Mouse (Mus musculus) megakaryocyte, embryonic 14.5 days (primary cell): ENCODE data around the gene Smarcc1. TPM values are rescaled to one million over a fixed set of nuclear protein-coding genes. Genes with fewer than 3 reads are reported as not detected.

Experiments
- H3K27me3 ChIP-seq: replicated peaks from 2 replicates; pipeline ENCODE3; 2012; ENCODE audit warnings: inconsistent platforms
- H3K36me3 ChIP-seq: replicated peaks from 2 replicates; pipeline ENCODE3; 2012; ENCODE audit warnings: low read length, inconsistent platforms, mixed read lengths
- H3K4me1 ChIP-seq: 2 replicates; pipeline ENCODE4 v1.6.1; 2012; ENCODE audit warnings: inconsistent platforms
- H3K4me3 ChIP-seq: replicated peaks from 2 replicates; pipeline ENCODE3; 2012; ENCODE audit warnings: moderate library complexity, mild to moderate bottlenecking, inconsistent platforms
- H3K9me3 ChIP-seq: 2 replicates; pipeline ENCODE4 v1.6.1; 2012; ENCODE audit warnings: inconsistent platforms
- FLI1 ChIP-seq: IDR thresholded peaks from 2 replicates; pipeline ENCODE4 v1.6.1; 2012; ENCODE audit warnings: low read length, inconsistent platforms, mixed read lengths
- GATA1 ChIP-seq: IDR thresholded peaks from 3 replicates; pipeline ENCODE4 v1.6.1; 2012; ENCODE audit warnings: mixed read lengths, low read length, inconsistent platforms, borderline replicate concordance
- polyA plus RNA-seq: library from polyadenylated mRNA; stranded (reverse); fragments of >175 nt; gene quantifications from 2 replicates; pipeline ENCODE4 v1.2.3, GENCODE M21; 2012; ENCODE audit warnings: low replicate concordance; ENCODE audit not compliant: insufficient read depth

The Smarcc1 gene
- polyA plus RNA-seq, 1 experiment: 25.1 TPM

DNA sequence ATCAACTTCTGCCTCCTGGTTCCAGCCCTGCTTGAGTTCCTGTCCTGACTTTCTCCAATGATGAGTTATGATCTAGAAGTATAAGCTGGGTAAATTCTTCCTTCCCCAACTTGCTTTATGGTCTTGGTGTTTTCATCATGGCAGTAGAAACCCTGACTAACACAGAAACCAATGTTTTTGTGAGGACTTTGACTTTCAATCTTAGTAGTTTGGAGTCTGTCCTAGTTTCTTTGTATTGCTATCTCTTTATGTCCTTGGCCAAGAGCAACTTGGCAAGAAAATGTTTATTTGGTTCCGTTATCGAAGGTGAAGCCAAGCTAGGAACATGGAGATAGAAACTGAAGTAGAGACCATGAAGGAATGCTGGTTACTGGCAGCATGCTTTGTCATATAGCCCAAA lies 45.6 kb downstream of the Smarcc1 start:
- Histone ChIP-seq H3K27me3 (no peaks in the 10 kb centered on the region), H3K36me3 (peaks cover 66% of the 10 kb centered on the region), H3K9me3 (no peaks in the 10 kb centered on the region), H3K4me1 (peaks cover 28% of the 10 kb centered on the region), H3K4me3 (no peak overlapping the region)
- no peak for TF ChIP-seq GATA1
- no peak for TF ChIP-seq FLI1

DNA sequence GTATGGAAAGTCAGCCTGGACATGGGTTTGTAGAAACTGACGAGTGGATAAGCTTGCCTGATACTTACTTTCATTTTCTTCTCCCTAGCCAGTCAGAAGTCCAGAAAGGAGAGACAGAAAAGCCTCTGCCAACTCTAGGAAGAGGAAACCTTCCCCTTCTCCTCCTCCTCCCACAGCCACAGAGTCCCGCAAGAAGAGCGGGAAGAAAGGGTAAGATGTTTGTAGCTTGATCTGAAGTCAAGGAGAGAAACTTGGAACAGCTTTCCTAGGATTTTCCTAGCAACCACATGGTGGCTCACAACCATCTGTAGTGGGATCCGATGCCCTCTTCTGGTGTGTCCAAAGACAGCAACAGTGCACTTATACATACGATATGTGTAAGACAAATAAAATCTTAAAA lies 53.4 kb downstream of the Smarcc1 start:
- peaks cover 79% of the 10 kb centered on the region for H3K36me3 ChIP-seq

DNA sequence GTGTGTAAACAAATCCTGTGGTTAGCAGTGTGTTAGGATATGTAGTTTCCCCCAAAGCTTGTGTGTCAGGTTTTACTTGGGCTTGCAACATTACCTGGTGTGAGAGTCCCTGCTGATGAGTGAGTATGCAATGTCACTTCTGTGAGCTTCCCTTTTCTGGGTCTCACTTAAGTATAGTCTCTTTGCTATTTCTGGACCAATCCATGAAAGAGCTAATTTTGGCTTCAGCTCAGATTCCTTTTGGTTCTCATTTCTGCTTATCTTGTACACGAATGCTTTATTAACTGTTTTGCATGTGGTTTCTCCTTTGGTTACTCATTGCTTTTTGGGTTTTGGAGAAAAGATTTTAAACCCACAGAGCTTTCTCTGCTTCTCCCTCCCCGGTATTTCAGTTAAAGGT lies 82.4 kb downstream of the Smarcc1 start:
- TF ChIP-seq GATA1 (no peak), FLI1 (no peak)
- Histone ChIP-seq H3K27me3 (no peaks in the 10 kb centered on the region), H3K36me3 (peaks cover 96% of the 10 kb centered on the region), H3K4me3 (no peak overlapping the region), H3K4me1 (peaks cover 9% of the 10 kb centered on the region; the same call in 1 of the 2 replicates), H3K9me3 (no peaks in the 10 kb centered on the region)

More for the DNA sequence above, 53.4 kb downstream of the Smarcc1 start:
- TF ChIP-seq FLI1 (no peak), GATA1 (no peak)
- Histone ChIP-seq H3K4me3 (no peak overlapping the region), H3K9me3 (no peaks in the 10 kb centered on the region), H3K4me1 (peaks cover 14% of the 10 kb centered on the region), H3K27me3 (no peaks in the 10 kb centered on the region)

DNA sequence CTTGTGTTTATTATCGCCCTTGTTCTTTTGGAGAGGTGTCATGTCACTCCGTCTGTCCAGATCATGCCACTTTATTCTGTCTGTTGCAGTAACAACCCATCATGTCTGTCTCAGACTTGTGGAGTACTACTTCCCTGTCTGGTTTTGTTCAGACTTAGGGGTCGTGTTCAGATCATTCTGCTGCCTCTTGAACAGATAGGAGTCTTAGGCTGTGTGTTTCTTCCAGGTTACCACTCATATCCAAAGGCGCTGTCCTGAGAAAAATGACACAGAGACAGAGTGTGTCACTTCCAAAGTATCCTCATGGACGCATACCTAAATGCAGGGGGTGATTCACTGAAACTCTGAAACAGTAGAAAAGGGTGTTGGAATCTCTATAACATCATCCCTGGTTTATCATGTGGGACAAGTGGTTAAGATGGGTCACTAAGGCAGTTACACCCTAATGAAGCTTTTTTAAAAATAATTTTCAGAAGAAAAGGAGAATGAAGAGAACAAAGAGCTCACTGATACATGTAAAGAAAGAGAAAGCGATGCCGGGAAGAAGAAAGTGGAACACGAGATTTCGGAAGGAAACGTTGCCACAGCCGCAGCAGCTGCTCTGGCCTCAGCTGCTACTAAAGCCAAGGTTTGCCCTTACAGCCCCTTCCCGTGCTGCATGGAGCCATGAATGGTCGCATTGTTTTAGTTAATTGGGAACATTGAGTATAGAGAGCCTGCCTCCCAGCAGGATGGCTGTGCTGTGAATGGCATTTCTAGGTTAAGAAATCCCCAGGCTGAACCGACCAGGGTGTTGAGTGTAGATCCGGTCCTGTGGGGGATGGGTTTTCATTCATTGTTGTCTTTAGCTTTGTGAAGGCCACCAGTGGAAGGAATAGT lies 88.3 kb downstream of the Smarcc1 start:
- Histone ChIP-seq H3K4me3 (no peak overlapping the region), H3K27me3 (no peaks in the 10 kb centered on the region), H3K36me3 (peaks cover 98% of the 10 kb centered on the region), H3K9me3 (no peaks in the 10 kb centered on the region), H3K4me1 (peaks cover 13% of the 10 kb centered on the region; the same call in 1 of the 2 replicates)
- no peak for TF ChIP-seq GATA1
- TF ChIP-seq FLI1: no peak

DNA sequence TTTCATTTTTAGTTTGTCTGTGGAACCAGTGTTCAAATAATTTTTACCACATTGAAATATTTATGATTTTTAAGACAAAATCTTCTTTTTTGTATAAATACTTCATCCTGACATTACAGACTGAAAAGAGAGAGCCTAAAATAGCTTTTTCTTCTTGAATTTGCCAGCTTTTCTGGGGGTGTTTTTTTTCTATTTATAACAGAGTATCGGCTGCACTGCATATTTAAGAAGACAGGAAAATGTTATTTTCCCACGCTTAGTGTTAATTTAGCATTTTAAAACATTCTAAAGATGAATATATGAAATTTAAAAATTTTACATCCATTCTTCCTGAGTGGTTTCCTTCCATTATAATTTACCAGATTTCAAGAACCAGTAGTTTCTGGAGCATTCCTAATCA lies 88.9 kb downstream of the Smarcc1 start:
- Histone ChIP-seq H3K36me3 (peaks cover 98% of the 10 kb centered on the region), H3K9me3 (no peaks in the 10 kb centered on the region), H3K4me3 (no peak overlapping the region), H3K4me1 (peaks cover 13% of the 10 kb centered on the region; the same call in 1 of the 2 replicates), H3K27me3 (no peaks in the 10 kb centered on the region)
- TF ChIP-seq GATA1: no peak
- TF ChIP-seq FLI1: no peak

DNA sequence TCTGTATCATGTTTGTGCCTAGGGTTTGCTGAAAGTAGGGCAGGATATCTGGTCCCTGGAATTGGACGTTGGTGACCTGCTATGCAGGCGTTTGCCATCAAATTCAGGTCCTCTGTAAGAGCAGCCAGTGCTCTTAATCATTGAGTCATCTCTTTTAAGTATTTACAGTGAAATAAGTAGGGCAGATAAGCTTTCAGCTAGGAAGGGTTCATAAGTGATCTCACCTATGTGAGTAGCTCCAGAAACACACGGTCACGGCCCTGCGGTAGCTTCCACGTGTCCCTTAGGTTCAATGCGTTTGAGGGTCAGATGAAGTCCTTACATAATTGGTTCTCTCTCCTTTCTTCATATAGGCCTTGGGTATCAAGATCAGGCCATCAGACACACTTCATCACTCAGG lies 90.8 kb downstream of the Smarcc1 start:
- no peaks in the 10 kb centered on the region for H3K27me3 ChIP-seq
- TF ChIP-seq GATA1 (no peak), FLI1 (no peak)
- no peaks in the 10 kb centered on the region for H3K9me3 ChIP-seq
- H3K36me3 ChIP-seq: peaks cover 93% of the 10 kb centered on the region
- no peak overlapping the region for H3K4me3 ChIP-seq
- peaks cover 5% of the 10 kb centered on the region; the same call in 1 of the 2 replicates for H3K4me1 ChIP-seq

DNA sequence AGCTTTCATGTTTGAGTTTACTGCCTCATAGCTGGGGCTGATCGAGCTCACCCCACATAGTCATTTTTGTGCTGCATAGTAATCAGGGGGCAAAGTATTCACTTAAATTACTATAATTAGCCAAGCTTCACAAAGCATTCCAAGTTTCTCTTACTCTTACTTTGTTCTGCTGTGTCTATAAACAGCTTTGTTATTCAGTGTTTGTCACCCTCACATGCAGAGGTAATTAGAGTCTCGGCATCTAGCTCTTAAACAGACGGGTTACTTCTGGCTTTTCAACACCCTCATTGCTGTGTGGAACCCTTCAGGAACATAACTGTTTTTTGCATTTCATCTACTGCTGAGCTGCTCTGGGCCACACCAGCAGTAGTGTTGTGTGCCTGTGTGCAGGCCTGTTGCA lies 91.5 kb downstream of the Smarcc1 start:
- H3K36me3 ChIP-seq: peaks cover 93% of the 10 kb centered on the region
- no peak for TF ChIP-seq GATA1
- TF ChIP-seq FLI1: no peak
- no peak overlapping the region for H3K4me3 ChIP-seq
- H3K9me3 ChIP-seq: no peaks in the 10 kb centered on the region
- no peaks in the 10 kb centered on the region for H3K27me3 ChIP-seq
- peaks cover 4% of the 10 kb centered on the region; the same call in 1 of the 2 replicates for H3K4me1 ChIP-seq

DNA sequence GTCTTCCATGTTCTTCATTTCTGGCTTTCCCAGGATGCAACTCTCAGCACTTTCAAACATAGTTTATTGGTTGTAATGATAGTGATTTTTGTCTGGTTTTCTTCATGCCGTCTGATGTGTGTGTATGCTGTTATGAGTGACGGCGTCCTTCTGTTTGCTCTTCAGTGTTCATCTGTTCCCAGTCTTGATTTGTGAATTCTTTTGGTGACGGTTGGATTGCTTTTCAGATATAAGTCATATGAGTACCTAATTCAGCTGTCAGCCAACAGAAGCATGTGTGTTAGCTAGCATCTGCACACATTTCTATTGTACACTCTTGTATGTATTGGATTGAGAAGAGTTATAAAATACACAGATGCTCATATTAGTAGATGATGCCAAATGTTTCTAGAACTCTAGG lies 106.8 kb downstream of the Smarcc1 start:
- peaks cover 3% of the 10 kb centered on the region for H3K4me1 ChIP-seq
- H3K27me3 ChIP-seq: no peaks in the 10 kb centered on the region
- H3K9me3 ChIP-seq: no peaks in the 10 kb centered on the region
- H3K36me3 ChIP-seq: peaks cover 83% of the 10 kb centered on the region
- TF ChIP-seq FLI1: no peak
- no peak for TF ChIP-seq GATA1
- H3K4me3 ChIP-seq: no peak overlapping the region

DNA sequence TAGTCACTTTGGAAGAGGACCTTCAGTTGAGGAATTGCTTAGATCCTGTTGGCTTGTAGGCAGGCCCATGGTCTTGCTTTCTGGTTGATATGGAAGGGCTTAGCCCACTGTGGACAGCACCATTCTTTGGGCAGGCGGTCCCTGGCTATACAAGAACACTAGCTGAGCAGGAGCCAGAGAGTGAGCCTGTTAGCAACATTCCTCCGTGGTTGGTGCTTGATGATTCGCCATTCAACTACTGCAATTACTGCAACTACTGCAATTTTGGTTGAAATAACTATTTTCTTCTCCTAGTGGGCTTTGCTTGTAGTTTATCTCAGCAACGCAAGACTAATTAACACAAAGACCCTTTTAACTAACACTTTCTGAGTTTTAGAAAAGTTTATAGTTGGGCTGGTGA lies 108.7 kb downstream of the Smarcc1 start:
- H3K4me3 ChIP-seq: no peak overlapping the region
- no peaks in the 10 kb centered on the region for H3K27me3 ChIP-seq
- H3K9me3 ChIP-seq: no peaks in the 10 kb centered on the region
- TF ChIP-seq GATA1: no peak
- TF ChIP-seq FLI1: no peak
- H3K36me3 ChIP-seq: peaks cover 88% of the 10 kb centered on the region
- H3K4me1 ChIP-seq: peaks cover 9% of the 10 kb centered on the region

DNA sequence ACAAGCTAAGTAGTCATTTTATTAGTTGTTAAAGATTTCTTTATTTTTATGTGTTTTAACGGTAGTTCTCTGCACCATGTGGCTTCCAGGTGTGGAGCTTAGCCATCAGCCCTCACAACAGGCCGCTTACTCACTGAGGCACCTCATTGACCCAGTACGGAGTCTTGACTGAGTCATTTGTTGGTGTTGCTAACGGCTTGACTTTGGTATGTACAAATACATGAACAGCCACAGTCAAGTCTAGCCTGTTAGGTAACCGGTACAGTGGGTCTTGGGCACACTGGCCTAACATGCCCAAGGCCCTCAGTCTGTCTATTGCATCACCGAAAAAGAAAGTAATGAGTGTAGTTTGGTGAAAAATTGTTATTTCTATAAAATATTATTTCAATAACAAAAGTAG lies 111.2 kb downstream of the Smarcc1 start:
- TF ChIP-seq GATA1 (no peak), FLI1 (no peak)
- Histone ChIP-seq H3K9me3 (no peaks in the 10 kb centered on the region), H3K4me3 (no peak overlapping the region), H3K36me3 (peaks cover 86% of the 10 kb centered on the region), H3K4me1 (peaks cover 9% of the 10 kb centered on the region), H3K27me3 (no peaks in the 10 kb centered on the region)

DNA sequence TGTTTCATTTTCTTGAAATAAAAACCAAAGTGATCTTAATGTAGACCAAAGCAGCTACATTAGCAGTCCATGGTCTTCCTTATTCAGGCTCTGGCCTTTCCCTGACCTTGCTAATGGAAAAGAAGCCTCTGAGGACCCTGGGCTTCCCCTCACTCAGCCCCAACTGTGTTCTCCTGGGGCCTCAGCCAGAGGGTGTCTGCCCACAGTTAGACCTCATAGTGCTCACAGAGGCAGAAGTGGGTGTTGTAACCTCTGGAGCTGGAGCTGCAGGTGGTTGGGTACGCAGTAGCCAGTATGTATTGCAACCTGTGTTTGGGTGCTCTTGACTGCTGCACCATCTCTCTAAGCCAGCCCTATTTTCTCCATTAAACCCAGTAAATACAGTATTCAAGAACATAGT lies 111.6 kb downstream of the Smarcc1 start:
- Histone ChIP-seq H3K4me3 (no peak overlapping the region), H3K27me3 (no peaks in the 10 kb centered on the region), H3K4me1 (peaks cover 9% of the 10 kb centered on the region), H3K36me3 (peaks cover 85% of the 10 kb centered on the region), H3K9me3 (no peaks in the 10 kb centered on the region)
- no peak for TF ChIP-seq FLI1
- no peak for TF ChIP-seq GATA1
